Mouse (Mus musculus) ES-E14 (cell line): ENCODE measurements around the gene Fgf11.

Source experiments
- MAFK ChIP-seq: IDR thresholded peaks from 2 replicates; pipeline ENCODE4 v1.6.1; 2014; ENCODE audit warnings: mild to moderate bottlenecking, low read depth, low read length, inconsistent platforms; ENCODE audit not compliant: insufficient read depth
- ZNF384 ChIP-seq: IDR thresholded peaks from 2 replicates; pipeline ENCODE4 v1.6.1; 2012; ENCODE audit warnings: low read depth, low read length, inconsistent platforms

GRCm38 (mm10) chr11:69767625-69767909, 34.1 kb downstream of the Fgf11 start:
- TF ChIP-seq ZNF384 (no peak), MAFK (peak; percentile 36; the same call in 1 of the 2 replicates)
